Mouse (Mus musculus) megakaryocyte-erythroid progenitor cell, adult 5-6 weeks (primary cell): ENCODE data around the gene Spin2-ps6. TPM values are rescaled to one million over a fixed set of nuclear protein-coding genes. Genes with fewer than 3 reads are reported as not detected.
"Not testable (repeated sequence)": the region's sequence is repeated elsewhere in the genome, so short reads cannot be mapped to it uniquely, and the experiment has no call there.

ENCODE experiments used
- ATAC-seq: replicated peaks from 2 replicates; pipeline ENCODE4 v1.8.0; 2016; ENCODE audit warnings: mild to moderate bottlenecking, inconsistent platforms; ENCODE audit not compliant: severe bottlenecking, poor library complexity, low FRiP score, low TSS enrichment
- total RNA-seq, 2 experiments: library from RNA; stranded (forward) in 1 of 2; stranded (reverse) in 1 of 2; fragments of 200-1000, 215-1000 nt in 1 of 2; fragments of >200 nt in 1 of 2; fragmentation: Nextera tagmentation in 1 of 2; gene quantifications; 2 replicates each; pipeline ENCODE4 v1.2.3; 2014 to 2017

Gene Spin2-ps6
- total RNA-seq (2014; fragmentation: Nextera tagmentation) (not detected in 2 replicates), total RNA-seq (2017) (not detected in 2 replicates)

DNA sequence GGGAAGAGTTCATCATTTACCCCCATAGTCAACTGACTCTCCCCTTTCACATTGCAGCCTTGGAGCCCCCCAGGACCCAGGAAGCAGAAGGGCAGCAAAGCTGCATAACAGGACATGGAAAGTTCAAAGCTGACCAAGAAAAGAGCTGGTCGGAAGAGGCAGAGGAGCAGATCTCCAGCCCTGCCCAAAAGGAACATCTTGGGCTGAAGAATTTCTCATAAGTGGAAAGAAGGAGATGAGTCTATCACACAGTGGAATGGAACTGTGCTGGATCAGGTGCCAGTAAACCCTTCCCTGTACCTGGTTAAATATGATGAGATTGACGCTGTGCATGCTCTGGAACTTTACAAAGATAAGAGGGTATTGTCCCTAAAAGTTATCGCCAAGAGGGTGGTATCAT, at the start of gene Spin2-ps6:
Spin2-ps6 (plus strand) TSS at position 301 of the 400 bp plus-strand sequence.
- ATAC-seq = not testable (repeated sequence)

Other genes with a start within 250 kb of the Spin2-ps6 start
- not detected in 2 replicates for gene Btbd35f12, start 78.5 kb downstream of the Spin2-ps6 start, total RNA-seq (2014; fragmentation: Nextera tagmentation)
- gene Btbd35f12, start 78.5 kb downstream of the Spin2-ps6 start, total RNA-seq (2017) = not detected in 2 replicates